ENCODE assay signal across 9 mouse cellular contexts in genomic region chr3:66797351-66798010, GRCm38 (mm10).
DNase-seq lines count a peak whose midpoint lies in the region; ATAC-seq and TF ChIP-seq lines count a peak whose summit lies in the region.
"Had no signal": no experiment of that assay in that cellular context is flagged by ENCODE, and none has a peak within 500 bp of the region (broad histone marks: within the 10 kb centered on the region; RNA-seq: fewer than 3 reads in every experiment).

No protein-coding gene starts in this region.

- H3K4me2 ChIP-seq in hindbrain, embryonic 16.5 days (ENCODE audit: low read length): 0 out of 2 replicates have a peak overlapping the region, but pooled peaks have one; percentile 15

- no peak overlapping the region for H3K4me3 ChIP-seq in hindbrain, embryonic 16.5 days (ENCODE audit: low read length)
- H3K4me3 ChIP-seq: erythroblast, embryonic 14.5 days; heart, embryonic 10.5 days had no signal

- CTCF ChIA-PET in Patski (lab: Charles Lee): no interaction called here

- no peak for TF ChIP-seq CTCF in Patski (IDR thresholded peaks at IDR 0.05)
- no peak for TF ChIP-seq CTCF in brain, embryonic 14.5 days (IDR thresholded peaks at IDR 0.05; ENCODE audit: borderline replicate concordance, extremely low read depth, insufficient read depth, insufficient read length)

- TF ChIP-seq POLR2A in brain, embryonic 14.5 days (IDR thresholded peaks at IDR 0.05; ENCODE audit: borderline replicate concordance, extremely low read depth, insufficient read depth, insufficient read length, poor library complexity, severe bottlenecking): no peak

- peak; percentile 35 for DNase-seq in Patski (ENCODE audit: low read depth, low spot score)
- peak; percentile 73 for DNase-seq in brain, embryonic 14.5 days (ENCODE audit: low read depth)
- DNase-seq in mesoderm, embryonic 11.5 days (ENCODE audit: low read depth, low spot score): peak; percentile 44
- no peak for DNase-seq in right cerebral cortex, postnatal 36 days (ENCODE audit: low spot score in 2 of 2)
- no peak for DNase-seq in right cerebral cortex, adult 2 months (ENCODE audit: low spot score in 2 of 2)

- WGBS in hindbrain, embryonic 16.5 days: 34% methylated on average over 12 of the region's 12 CpGs

- no peaks in the 10 kb centered on the region for H3K27me3 ChIP-seq in Patski
- no peaks in the 10 kb centered on the region for H3K27me3 ChIP-seq in hindbrain, embryonic 16.5 days (replicated peaks; ENCODE audit: control insufficient read depth, insufficient read depth, low read length)

- H3K9me3 ChIP-seq in hindbrain, embryonic 16.5 days (ENCODE audit: control insufficient read depth, low read length): 0 out of 2 replicates have a peak, but pooled peaks cover 2% of the 10 kb centered on the region
- H3K9me3 ChIP-seq: heart, embryonic 10.5 days had no signal

- H3K9ac ChIP-seq in hindbrain, embryonic 16.5 days (ENCODE audit: low read depth, low read length): no peak overlapping the region

- POLR2A ChIA-PET in Patski (lab: Charles Lee): no interaction called here

- H3K27ac ChIP-seq in hindbrain, embryonic 16.5 days (ENCODE audit: low read depth, low read length): no peak overlapping the region
- H3K27ac ChIP-seq: heart, embryonic 10.5 days had no signal

- in situ Hi-C loops in Patski (cut with MboI; ENCODE audit: low pct_unique_long_range_greater_than_20kb): no loop called here

- H3K36me3 ChIP-seq in hindbrain, embryonic 16.5 days (ENCODE audit: control insufficient read depth, insufficient read depth, low read length): no peaks in the 10 kb centered on the region
- H3K36me3 ChIP-seq: heart, embryonic 10.5 days had no signal

- ATAC-seq in Patski: peak; percentile 49
- peak; percentile 73 for ATAC-seq in hindbrain, embryonic 16.5 days
- ATAC-seq in megakaryocyte, adult 5-6 weeks (ENCODE audit: poor library complexity, severe bottlenecking): no peak

- no peaks in the 10 kb centered on the region for H3K4me1 ChIP-seq in hindbrain, embryonic 16.5 days (ENCODE audit: control insufficient read depth, insufficient read depth, low read depth, low read length)
- H3K4me1 ChIP-seq: heart, embryonic 10.5 days had no signal

Comparison
In these comparisons a context has a peak if more than half of its experiments do, and no peak if none do; other contexts are left out.
1. DNase-seq: peak in Patski (single experiment), brain, embryonic 14.5 days (single experiment) and mesoderm, embryonic 11.5 days (single experiment); none in right cerebral cortex, postnatal 36 days (0 of 2) and right cerebral cortex, adult 2 months (0 of 2).